Mouse (Mus musculus): ENCODE data around the gene Prrt3.

The Prrt3 gene

DNA sequence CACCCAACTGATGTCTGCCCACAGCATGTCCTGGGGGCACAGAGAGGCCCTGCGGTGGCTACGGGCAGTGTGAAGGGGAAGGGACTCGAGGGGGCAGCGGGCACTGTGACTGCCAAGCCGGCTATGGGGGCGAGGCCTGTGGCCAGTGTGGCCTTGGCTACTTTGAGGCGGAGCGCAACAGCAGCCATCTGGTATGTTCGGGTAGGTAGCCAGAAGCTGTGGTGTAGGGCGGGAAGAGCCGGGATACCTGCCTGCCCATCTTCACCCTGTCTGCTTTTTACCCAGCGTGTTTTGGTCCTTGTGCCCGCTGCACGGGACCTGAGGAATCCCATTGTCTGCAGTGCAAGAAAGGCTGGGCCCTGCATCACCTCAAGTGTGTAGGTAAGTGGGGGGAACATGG is 12.3 kb downstream of the Prrt3 start:
- no peak for DNase-seq (ENCODE audit: low read depth, low spot score)

DNA sequence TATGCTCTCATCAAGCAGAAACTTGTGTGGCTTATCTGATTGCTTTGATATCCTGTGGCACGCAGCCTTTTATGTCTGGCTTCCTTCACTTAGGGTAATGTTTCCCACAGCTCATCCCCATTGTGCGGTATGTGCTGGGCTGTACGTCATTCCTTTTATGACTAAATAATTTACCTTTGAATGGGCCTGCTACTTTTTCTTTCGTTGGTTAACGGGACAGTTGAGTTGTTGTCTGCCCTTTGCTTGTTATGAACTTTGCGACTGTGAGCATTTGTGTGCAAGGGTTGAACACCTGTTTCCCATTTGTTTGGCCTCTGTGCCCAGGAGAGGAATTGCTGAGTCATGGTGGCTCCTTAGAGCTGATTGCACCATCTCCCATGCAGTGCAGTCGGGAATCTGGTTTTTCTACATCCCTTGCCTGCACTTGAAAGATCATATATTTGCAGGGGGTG is 14.6 kb downstream of the Prrt3 start:
- peak; percentile 64 for DNase-seq (ENCODE audit: low read depth, low spot score)

DNA sequence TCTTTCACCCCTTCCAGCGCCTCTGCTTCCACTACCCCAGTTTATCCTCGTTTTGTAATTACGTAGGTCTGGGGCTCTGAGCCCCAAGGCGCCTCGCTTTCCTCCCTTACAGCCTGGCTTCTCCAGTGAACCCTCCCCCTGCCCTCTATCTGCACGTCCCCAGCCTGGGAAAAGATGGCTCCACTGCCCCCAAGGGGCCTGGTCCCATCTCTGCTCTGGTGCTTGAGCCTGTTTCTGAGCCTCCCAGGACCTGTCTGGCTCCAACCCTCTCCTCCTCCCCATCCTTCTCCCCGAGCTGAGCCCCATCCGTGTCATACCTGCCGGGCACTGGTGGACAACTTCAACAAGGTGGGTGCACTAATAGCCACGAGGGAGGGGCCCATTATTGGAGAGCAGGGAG is 18.0 kb downstream of the Prrt3 start:
- peak; percentile 35 for DNase-seq (ENCODE audit: low read depth, low spot score)

DNA sequence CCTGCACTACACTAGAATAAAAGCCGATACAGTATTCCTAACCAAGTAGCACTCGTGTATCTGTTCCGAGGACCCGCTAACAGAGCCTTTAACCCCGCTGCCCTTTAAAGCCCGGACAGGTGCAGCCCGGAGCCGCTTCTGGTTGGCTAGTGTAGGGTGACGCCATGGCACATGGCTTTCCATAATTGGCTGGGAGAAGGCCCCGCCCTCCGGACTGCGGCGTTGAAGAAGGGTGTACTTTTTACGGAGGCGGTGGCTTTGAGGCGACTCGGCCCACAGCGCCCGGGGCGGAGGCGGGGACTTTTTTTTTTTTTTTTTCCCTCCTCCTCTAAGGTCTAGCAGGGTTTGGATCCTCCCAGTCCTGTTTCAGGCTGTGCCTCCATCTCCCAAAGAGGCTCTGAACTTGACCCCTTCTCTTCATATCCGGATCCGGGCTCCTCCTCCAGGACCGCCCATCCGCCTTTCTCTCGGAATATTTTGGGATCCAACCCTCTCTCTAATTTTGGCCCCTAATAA is 18.6 kb downstream of the Prrt3 start, which contains the start of gene Creld1:
Gene Creld1, plus strand, starts transcription at position 198 of the 516 bp plus-strand sequence.
- peak; percentile 95 for DNase-seq (ENCODE audit: low read depth, low spot score)

DNA sequence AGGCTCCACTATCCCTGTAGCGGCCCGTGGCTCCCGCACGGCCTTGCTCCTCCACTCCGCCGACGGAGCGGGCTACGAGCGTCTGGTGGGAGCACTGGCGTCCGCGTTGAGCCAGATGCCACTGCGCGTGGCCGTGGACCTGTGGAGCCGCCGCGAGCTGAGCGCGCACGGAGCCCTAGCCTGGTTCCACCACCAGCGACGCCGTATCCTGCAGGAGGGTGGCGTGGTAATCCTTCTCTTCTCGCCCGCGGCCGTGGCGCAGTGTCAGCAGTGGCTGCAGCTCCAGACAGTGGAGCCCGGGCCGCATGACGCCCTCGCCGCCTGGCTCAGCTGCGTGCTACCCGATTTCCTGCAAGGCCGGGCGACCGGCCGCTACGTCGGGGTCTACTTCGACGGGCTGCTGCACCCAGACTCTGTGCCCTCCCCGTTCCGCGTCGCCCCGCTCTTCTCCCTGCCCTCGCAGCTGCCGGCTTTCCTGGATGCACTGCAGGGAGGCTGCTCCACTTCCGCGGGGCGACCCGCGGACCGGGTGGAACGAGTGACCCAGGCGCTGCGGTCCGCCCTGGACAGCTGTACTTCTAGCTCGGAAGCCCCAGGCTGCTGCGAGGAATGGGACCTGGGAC is 19.1 kb downstream of the Prrt3 start:
- DNase-seq (ENCODE audit: low read depth, low spot score): peak; percentile 17

DNA sequence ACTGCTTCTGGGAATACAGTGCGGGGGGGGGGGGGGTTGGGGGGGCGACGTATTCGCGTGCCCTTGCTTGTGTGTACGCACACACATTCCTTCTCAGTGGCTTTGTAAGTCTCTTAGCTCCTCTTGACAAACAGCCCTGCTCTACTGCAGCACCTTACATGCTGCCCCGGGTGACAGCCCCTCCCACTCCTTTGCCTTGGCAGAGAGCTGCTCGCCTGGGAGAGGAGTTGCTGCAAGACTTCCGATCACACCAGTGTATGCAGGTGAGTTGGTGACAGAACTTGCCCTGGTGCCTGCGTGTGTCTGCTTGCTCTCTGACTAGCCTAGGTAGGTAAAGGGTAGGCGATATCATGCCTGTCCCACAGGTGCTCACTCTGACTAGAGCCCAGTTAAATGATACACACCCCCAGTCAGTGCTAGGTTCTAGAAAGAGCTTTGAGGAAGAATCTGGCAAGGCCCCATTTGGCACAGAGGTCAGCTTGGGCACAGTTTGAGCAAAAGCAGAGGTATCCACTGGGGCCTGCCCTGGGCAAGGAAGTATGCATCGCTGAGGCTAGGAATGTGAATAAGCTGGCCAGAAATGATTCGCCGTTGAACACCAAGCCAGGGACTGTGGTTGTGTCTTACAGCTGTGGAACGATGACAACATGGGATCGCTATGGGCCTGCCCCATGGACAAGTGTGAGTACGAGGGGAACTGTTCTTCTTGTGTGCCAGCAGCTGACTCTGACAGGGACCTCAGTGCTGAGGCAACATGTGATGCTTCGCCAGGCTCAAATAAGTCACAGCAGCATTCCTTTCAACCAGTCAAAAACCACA is 21.0 kb downstream of the Prrt3 start:
- no peak for DNase-seq (ENCODE audit: low read depth, low spot score)

DNA sequence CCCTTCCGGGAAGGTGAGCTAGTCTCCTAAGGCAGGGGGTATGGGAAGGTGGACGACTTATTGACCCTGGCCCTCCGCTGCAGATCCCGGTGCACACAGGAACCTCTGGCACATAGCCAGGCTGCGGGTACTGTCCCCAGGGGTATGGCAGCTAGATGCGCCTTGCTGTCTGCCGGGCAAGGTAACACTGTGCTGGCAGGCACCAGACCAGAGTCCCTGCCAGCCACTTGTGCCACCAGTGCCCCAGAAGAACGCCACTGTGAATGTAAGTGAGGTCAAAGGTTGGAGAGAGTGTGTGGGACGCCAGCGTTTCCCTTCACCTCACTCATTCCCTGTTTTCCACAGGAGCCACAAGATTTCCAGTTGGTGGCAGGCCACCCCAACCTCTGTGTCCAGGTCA is 22.8 kb downstream of the Prrt3 start:
- DNase-seq (ENCODE audit: low read depth, low spot score): no peak

DNA sequence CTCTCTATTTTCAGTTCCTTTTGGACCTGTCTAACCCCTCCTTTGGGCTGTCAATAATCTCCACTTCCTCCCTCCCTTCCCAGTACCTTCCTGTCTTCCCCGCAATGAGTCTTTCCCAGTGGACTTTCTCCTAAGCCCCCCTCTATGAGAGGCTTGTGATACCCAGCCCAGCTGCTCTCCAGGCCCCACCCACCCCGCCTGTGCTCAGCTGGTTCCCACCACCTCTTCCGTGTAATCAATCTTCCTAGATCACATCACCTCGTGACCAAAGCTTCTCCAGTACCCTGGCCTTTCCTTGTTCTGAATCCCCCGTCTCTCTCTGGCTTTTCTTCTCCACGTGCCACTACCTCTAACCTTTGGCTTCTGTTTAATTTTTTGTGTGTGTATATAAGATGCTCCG is 24.4 kb downstream of the Prrt3 start:
- DNase-seq (ENCODE audit: low read depth, low spot score): peak; percentile 46

DNA sequence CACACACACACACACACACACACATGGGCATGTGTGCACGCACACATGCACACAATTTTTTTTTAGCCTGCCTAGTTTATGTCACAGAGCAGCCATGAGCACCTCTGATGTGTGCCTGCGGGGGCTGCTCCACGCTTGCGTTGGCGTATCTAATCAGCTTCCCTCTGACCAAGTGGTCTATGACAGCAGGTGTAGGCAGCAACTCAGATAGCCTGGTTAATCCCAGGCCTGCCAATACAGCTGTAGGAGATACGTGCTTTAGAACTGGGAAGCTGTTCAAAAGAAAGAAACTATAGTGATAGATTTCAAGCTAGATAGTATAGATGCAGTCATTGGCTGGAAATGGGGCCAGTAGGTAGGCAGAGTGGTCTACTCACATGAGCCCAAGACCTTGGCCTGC is 28.0 kb downstream of the Prrt3 start:
- DNase-seq (ENCODE audit: low read depth, low spot score): no peak

DNA sequence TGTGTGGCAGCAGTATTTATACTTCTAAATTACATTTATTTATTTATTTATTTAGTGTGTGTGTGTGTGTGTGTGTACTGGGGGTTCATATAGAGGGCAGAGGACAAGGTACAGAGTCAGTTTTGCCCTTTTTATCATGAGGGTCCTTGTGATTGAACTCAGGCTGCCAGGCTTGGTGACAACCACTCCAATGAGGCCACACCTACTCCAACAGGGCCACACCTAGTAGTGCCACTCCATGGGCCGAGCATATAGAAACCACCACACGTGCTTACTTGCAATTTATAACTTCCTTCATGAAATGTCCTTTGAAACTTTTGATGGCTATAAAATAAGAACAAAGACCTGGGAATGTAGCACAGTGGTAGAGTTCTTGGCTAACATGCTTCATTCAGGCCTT is 28.5 kb downstream of the Prrt3 start:
- no peak for DNase-seq (ENCODE audit: low read depth, low spot score)

DNA sequence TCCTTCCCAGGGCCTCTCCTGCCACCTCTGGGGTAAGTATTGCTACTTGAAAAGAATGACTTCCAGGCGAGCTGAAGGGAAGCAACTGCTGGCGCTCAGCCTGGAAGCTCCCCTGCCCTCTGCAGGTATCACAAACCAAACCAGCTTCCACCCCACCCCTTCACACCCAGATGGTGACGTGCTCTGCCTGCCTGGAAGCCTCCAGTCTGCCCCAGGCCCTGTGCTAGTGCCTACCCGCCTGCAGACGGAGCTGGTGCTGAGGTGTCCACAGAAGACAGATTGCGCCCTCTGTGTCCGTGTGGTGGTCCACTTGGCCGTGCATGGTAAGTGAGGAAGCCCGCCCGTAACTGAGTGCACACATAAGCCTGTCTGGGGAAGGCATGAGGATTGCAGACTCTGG is 29.7 kb downstream of the Prrt3 start:
- no peak for DNase-seq (ENCODE audit: low read depth, low spot score)

DNA sequence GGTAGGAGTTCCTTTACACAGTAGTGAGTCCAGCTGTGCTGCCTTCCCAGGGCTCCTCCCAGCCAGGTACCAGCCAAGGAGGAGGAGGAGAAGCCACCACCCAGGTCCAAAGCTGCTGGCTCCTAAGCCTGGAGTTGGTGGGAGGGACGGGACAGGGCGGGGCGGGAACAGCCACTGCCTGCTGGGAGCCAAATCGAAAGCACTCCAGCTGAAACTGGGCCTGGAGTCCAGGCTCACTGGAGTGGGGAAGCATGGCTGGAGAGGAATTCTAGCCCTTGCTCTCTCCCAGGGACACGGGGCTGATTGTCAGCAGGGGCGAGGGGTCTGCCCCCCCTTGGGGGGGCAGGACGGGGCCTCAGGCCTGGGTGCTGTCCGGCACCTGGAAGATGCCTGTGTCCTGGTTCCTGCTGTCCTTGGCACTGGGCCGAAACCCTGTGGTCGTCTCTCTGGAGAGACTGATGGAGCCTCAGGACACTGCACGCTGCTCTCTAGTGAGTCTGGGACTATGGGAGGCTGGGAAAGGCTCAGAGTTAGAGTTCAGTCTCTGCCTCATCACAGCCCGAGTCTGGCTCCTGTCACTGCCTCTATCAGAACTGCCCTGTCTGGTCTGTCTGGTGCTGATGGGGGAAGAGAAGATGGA is 30.3 kb downstream of the Prrt3 start, which contains the start of gene Il17rc:
Gene Il17rc, plus strand, starts transcription at position 131 of the 640 bp plus-strand sequence.
- no peak for DNase-seq (ENCODE audit: low read depth, low spot score)

DNA sequence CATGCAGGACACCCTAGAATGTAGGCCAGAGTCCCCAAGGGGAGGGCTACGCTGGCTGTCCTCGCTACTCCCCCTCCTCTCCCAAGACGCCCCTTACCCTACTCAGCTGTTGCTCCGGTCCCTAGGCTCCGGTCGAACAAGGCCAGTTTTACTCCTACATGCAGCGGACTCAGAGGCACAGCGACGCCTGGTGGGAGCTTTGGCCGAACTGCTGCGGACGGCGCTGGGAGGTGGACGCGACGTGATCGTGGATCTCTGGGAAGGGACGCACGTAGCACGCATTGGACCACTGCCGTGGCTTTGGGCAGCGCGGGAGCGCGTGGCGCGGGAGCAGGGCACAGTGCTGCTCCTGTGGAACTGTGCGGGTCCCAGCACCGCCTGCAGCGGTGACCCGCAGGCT is 32.3 kb downstream of the Prrt3 start:
- peak; percentile 79 for DNase-seq (ENCODE audit: low read depth, low spot score)

DNA sequence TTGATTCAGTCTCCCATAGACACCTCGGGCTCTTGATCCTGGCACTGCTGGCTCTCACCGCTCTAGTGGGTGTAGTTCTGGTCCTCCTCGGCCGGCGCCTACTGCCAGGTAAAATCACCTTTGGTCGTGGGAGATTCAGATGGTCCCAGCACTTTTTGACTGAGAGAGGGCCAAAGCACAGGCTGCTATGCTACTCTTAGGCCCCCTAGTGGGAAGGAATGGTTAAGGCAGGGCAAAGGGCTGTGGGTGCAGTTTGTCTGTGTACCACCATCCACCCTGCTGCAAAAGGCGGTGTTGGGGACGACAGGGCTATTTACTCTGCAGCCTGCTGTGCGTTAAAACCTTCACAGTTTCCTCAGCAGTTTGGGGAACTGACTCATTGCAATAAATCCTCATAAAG is 32.7 kb downstream of the Prrt3 start:
- DNase-seq (ENCODE audit: low read depth, low spot score): peak; percentile 80

DNA sequence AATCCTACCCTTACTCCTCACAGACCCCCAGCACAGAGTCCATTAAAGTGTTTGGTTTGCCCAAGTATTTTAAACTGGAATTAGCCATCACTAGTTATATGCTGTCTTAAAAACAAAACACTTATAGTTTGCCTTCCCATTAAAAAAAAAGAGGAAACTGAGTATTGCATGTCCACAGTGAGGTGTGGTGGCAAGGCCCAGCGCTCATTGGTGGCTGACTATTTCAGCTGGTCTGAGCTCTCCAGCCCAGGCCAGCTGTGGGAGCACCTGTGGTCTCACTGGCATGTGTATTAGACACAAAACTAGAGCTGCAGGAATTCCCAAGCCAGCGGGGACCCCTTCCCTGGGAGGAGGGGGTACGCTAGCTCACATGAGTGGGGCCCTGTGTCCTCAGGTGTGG is 33.2 kb downstream of the Prrt3 start:
- DNase-seq (ENCODE audit: low read depth, low spot score): no peak

DNA sequence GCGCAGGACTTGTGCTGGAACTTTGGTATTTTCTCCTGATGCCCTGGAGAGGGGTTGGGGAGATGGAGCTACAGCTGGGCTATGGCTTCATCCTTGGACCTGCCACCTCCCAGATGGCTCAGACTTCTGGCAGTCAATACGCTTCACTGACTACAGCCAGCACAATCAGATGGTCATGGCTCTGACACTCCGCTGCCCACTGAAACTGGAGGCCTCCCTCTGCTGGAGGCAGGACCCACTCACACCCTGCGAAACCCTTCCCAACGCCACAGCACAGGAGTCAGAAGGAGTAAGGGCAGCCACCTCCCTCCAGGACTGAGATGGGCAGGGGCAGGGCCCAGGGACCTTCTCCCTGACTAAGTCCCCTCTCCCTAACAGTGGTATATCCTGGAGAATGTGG is 36.1 kb downstream of the Prrt3 start:
- no peak for DNase-seq (ENCODE audit: low read depth, low spot score)

DNA sequence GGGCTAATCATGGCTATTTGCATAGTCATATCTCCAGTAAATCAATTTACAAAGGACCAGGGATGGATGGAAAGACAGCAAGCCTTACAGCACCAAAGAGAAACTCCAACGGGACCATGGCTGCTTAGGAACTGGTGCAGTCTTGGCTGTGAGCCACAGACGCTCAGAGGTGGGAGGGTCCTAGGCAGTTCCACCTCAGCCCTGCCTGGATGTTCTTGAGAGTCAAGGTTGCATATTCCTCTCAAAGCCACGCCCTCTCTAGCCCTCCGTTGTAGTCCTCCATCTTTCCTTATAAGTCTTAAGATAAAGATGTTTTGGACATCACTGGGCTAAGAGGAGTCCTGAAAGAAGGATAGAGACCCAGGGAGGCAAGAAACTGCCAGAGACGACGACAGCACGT is 37.7 kb downstream of the Prrt3 start:
- no peak for DNase-seq (ENCODE audit: low read depth, low spot score)

DNA sequence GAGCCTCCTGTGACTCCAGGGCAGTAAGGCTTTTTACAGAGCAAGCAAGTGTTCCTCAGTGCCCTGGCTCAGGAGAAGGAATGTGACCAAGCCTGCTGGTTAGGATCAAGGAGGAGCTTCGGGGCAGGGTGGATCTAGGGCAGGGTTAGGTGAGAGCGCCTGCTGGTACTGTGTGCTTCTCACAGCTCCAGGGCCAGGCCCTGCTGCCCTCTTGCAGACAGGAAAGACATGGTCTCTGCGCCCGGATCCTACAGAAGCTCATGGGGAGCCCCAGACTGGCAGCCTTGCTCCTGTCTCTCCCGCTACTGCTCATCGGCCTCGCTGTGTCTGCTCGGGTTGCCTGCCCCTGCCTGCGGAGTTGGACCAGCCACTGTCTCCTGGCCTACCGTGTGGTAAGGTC is 43.1 kb downstream of the Prrt3 start:
- no peak for DNase-seq (ENCODE audit: low read depth, low spot score)

DNA sequence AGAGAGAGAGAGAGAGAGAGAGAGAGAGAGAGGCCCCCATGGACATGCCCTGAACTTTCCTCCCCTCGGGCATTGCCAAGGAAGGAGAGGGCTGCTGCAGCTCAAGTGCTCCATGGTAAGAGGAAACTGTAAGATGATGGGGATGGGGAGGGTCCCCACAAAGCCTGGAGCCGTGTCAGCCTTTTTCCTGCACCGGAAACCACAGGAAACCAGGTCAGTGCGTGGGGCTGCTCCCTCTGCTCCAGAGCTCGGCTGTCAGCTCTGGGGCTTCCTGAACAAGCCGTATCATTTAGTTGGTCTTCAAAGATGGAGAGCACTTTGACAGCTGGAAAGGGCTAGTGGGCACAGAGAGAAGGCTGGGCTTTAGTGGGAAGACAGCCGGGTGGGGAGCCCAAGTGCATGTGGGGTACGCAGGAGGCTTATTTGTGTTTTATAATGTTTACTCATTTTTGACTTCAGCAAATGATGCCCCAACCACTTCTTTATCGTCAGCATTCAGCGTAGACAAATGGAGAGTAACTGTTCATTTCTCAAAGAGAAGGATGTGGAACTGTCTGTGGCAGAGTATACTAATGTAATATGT is 43.7 kb downstream of the Prrt3 start, which contains the start of gene Il17re:
Gene Il17re, plus strand, starts transcription at position 533 of the 583 bp plus-strand sequence.
- no peak for DNase-seq (ENCODE audit: low read depth, low spot score)

DNA sequence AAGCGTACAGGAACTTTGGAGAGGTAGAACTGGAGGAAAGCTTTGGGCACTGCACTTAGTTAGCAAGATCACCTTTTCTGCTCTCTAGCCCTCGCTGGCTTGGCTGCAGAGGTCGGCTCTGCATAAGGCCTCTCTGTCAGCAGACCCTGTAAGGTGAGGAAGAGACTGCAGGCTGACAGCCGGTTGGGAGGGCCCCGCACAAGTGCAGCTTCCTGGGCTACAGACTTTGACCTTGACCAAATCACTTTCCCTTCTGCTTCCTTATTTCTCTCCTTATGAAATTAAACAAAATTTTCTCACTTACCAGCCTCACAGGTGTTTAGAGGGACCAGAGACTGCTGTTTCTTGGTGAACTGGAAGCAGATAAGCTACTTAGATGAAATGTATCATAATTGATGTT is 46.7 kb downstream of the Prrt3 start:
- no peak for DNase-seq (ENCODE audit: low read depth, low spot score)

DNA sequence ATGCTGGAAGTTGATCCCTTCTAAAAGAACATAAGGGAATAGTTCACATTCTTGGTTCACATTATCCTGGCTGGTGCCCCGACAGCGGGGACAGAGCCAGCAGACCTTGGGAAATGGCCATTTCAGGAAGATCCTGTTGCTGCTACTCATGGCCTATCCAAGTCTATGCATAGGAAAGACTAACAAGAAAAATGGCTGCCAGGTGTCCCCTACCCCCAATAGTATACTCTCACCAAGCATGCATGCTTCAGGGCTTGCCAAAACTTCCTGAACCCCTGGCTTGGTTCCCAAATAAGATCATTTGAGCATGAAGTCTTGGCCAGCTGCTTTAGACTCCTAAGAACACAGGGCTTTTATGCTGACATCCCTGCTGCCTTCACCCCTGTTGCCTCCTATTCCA is 49.9 kb downstream of the Prrt3 start:
- DNase-seq (ENCODE audit: low read depth, low spot score): no peak

DNA sequence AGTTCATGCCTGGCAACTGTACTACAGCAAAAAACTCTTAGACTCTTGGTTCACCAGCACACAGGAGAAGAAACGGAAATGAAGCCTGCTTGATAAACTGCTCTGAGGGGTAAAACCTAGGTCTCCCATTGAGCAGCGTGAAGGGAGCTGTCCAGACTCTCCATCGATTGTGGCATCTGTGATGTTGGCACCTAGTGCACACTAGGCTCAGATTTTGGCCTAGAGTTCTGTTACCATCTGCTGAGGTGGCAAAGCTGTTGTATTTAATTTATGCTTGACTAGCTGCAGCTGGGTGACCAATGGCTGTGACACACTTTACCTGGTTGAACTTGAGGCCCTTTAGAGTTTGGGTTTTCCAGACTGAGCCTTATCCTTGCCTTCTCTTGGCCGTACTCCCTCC is 54.1 kb downstream of the Prrt3 start:
- no peak for DNase-seq (ENCODE audit: low read depth, low spot score)

Data from mesoderm, embryonic 11.5 days (tissue).